Mouse (Mus musculus) layer of hippocampus, adult 9-11 months (tissue): ENCODE data around the gene Ptprf.

Experiments
- DNase-seq: peaks from one replicate; pipeline ENCODE4 v3.0.0; 2022

Gene Ptprf

DNA sequence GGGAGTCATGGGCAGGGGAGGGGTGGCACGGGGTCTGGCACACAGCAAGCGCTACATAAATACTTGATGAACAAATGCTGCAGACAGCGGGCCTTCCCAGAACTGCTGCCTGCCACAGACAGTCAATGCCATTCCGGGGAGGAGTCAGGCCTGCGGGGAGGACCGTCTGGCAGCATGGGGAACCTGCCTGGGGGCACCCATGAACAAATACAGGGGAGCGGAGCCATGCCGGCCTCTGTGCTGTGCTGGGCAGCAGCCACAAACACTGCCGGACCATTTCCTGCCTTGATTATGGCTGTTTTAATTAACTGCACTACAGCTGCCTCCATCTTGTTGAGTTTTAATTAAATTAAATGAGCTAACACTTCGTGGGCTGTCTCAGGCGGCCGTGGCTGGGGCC lies 35.0 kb downstream of the Ptprf start:
- DNase-seq: no peak

DNA sequence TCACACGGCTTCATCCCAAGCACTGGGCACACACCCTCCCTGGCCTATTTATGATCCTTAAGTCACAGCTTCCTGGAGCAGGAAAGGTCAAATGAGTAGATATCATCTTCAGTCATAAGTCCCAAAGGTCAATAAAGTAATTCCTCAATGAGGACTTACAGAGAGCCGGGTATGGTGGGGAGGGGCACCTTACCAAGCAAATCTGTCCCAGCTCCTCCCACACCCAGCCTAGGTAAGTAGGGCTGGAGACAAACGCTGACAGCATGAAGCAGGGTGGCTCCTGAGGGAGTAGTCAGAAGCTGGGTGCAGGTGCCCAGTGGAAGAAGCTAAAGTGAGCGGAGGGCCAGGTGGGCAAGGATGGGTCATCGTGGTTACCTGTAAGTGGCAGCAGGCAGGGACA lies 36.3 kb downstream of the Ptprf start:
- no peak for DNase-seq

DNA sequence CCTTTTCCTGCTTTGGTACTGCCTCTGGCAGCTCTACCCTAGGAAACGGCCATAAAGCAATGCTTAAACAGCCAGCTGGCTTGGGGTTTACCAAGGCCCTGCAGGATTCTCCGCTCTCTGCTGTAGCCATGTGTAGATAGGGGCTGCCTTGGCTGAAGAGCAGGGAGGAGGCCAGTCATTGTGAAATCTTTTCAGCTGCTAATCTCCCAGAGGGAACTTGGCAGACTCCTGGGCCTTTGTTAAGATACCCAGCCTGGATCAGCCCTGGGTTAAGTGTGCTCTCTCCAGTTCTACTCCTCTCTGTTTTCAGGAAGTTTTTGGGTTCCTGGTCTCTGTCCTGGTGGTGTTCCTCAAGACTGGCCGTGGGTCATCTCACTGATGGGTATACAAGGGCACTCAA lies 43.9 kb downstream of the Ptprf start:
- DNase-seq: no peak

DNA sequence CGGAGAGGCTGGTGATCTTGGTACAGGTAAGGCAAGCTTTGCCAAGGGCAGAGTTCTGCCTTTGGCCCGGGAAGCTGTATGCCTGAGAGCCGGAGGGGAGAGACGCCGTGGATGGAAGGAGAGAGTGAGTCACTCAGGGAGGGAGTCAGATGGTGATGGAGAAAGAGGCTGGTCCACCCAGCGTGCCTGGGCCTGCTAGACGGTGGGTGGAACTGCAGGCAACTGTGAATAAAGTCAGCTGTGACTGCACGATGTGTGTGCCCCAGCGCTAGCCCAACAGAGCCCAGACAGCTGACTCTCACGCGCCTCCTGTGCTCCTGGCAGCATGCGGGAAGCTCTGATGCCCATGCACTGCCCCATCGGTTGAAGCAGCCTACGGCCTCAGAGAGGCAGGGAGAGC lies 45.4 kb downstream of the Ptprf start:
- DNase-seq: peak; percentile 67

DNA sequence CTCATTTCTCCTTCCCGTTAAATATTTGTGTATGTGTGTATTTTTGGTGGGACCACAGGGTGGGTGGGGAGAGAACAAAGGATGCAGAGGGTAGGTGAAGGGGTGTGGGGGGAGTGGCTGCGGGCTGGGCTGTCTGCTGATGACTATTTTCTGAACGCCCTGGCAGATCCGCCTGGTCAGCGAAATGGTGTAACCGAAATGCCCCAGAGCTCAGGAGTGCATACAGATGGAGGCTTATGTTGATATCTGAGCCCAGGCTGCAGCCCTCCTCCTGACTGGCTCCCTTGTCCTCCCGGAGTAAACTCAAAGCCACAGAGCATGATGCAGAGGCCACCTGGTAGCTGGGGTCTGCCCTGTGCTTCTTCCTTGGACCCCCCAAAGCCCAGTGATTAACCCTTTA lies 47.4 kb downstream of the Ptprf start:
- no peak for DNase-seq

DNA sequence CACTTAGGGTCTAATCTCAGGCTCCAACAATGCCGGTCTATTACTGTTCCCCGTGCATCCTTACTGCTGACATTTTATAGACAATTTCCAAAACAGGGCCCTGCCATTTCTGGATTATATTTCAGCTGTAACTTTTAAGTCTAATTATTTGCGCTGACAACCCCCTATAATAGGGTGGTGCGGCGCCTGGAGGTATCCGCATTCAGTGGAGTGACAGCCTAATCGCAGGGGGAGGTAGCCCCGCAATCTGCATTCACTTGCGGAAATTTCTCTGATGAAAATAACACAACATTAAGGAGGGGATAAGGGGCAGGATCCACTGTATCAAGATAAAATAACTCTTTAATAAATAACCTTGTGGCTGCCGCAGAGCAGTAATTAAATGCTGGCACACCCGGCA lies 47.9 kb downstream of the Ptprf start:
- no peak for DNase-seq

DNA sequence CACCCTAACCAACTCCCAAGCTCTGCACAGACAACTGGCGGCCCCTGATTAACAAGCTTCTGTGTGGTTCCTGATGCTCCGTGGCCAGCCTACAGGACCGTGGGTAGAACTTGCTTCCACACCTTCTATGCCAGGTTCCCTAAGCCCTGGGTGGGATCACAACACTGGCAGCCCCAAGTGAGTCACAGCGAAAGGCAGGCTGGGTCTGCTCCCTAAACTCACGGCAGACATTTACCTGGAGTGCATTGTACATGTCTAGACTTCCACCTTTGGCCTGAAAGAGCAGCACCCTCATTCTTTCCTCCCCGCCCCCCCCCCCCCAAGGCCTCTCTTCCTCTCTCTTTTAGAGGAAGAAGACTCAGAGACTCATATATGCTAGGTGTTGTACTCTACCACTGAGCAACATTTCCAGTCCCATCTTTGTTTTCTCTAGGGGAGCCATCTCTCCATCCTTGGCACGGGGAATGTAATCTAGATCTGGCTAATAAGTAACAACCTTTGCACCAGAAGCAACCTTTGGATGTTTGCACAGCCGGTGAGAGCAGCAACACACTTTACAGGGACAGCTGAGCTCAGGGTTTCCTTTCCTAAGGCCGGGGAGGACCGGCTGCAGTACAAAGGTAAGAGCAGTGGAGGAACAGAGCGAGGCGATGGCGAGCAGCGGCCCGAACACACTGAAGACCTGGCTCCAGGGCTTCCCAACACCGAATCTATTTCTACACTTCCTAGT lies 51.1 kb downstream of the Ptprf start:
- no peak for DNase-seq

DNA sequence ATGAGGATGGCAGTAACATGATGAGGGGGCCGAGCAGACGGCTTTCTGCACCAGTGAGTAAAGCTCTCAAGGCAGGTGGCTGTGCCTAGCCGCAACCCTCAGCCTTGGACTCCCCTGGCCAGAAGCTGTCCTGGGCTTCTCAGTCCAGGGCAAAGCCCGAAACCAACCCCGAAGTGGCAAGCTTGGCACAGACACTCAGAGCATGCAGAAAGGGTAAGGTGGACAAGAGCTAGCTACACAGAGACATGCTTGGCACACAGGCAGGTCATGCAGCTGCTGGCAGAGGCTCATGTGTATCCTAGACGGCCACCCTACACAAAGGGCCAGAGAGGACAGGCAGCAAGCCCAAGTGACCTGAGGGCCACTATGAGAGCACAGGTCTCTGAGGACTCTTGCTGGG lies 52.5 kb downstream of the Ptprf start:
- DNase-seq: no peak

DNA sequence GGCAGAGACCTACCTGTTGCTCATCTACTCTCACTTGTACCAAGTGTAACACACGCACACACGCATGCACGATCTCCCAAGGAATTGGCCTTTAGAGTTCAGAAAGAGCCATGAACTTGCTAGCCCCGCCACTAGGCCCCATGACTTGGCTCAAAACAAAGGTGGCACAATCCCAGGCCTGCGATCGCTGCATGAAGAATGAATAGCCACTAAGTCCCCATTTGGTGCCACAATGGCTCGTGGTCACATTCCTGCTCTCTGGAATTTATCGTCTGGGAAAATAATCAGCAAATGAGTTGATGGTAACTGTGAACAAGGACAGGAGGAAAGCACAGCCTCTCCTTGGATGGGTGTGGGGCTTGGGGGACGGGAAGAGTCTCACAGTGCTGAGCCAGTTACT lies 54.3 kb downstream of the Ptprf start:
- no peak for DNase-seq

DNA sequence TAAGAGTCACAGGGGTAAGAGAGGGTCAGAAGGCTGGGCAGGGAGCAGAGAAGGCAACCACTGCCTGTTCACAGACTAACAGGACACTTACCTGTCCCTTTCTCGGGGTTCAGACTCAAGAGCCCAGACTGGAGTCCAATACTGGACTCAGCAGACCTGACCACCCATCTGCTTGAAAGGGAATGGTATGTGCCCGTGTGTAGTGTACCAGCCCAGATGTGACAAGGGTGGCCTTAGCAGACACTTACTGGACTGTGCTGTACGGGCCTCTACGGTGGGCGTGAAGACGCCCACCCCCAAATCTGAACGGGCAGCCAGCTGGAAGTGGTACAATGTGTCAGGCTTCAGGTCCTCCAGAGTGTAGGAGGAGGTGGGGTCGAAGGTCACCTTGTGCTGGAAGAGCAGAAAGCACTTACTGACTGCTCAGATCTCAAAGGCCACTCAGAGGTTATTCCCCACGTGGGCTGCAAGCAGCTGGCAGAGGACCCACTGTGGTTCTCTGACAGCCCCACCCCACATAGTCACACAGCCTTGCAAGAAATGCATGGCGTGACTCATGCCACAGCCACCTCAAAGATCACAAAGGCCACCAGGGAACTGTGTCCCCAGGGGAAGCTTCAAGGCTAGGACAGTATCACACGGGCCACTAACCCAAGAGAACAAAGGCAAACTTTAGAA lies 56.4 kb downstream of the Ptprf start:
- no peak for DNase-seq

DNA sequence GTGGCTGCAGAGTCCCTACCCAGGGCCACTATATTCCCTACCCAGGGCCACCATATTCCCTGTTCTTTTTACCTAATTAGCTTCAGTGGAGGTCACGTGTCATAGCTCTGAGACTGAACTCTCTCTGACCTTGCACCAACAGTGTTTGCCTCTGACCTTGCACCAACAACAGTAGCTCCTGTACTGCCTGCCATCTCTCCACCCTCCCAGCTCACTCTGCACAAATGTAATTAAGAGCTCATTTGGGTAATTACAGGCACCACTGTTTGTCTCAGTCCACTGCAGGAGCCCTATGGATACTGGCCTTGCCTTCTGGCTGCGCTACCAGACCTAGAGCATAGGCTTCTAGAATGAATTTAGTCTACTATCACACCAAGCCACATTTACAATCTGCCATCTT lies 57.3 kb downstream of the Ptprf start:
- no peak for DNase-seq

DNA sequence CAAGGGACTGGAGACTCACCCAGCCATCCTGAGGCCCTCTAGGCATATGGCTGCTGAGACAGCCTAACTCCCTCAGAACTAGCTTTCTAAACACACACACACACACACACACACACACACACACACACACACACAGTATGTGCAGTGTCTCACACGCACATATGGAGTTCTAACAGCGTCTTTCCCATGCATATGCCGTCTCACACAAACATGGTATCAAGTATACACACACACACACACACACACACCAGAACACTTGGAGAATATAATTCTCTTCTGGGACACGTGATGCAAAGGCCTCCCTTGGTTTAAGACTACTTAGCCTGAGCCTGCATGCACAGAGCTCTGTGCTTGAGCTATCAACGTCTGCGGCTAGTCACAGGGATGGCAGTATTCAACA lies 59.3 kb downstream of the Ptprf start:
- no peak for DNase-seq

DNA sequence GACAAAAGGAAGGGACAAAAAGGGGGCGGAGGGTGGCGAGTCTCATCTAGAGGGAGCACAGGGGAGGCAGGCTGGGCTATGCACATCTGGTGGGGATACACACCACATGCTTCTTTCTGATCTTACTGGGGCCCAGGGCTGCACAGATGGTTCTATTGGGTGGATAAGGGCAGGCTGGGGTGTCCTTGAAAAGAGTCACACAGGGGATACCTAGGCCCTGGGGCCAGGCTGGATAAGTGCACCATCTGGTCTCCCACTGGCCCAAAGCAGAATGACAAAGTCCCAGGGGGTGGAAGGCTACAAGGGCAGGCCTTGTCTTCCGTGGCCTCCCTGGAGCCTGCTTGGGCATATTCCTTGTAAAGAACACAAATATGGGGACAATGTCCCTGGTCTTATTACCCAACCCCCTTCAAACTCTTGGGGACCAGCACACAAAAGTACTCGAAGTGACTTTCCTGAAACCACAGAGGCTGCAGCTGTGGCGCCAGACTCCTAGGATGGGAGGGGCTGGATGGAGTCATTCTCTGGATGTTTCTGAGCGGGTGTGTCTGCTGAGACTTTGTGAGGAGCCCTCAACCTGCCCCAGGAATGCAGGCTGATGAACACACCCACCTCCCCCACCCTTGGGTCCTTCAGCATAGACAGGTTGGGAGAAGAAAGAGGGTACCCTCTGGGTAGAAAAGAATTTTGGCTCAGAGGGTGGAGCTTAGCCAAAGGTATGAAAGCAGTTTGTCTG lies 62.0 kb downstream of the Ptprf start:
- no peak for DNase-seq

DNA sequence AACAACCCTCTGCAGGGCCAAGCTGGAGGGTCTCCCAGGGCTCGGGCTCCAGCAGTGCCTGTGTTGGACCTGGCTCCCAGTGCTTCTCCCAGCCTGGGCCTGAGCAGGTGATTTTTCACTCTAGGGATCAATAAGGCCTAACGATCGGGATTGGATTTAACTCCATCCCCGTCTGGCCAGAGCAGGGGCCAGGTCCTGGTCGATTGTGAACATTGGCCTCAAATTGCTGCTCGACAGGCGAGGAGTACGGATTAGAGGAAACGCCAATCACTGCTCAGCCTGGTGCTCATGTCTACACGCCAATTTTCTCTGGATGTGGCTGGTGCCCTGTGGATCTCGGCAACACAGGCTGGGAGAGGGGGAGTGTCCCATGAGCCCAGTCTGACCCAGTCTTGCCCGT lies 63.8 kb downstream of the Ptprf start:
- no peak for DNase-seq

DNA sequence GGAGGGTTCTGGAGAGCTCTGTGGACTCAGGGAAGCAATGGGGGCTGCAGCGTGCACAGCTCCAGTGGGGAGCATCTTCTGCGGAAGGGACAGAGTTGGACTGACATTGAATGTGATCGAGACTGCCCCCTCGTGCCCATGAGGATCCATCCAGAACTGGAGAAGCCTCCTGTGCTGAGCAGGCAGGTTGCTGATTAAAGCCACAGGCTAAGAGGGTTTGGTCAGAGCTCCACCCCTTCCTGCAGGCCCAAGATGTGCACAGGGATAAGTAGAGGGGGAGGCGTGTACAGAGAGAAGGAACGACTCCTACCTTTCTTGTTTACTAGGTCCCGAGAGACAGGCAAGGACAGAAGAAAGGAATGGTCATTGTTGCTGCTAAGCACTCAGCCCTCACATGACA lies 69.9 kb downstream of the Ptprf start:
- DNase-seq: no peak

DNA sequence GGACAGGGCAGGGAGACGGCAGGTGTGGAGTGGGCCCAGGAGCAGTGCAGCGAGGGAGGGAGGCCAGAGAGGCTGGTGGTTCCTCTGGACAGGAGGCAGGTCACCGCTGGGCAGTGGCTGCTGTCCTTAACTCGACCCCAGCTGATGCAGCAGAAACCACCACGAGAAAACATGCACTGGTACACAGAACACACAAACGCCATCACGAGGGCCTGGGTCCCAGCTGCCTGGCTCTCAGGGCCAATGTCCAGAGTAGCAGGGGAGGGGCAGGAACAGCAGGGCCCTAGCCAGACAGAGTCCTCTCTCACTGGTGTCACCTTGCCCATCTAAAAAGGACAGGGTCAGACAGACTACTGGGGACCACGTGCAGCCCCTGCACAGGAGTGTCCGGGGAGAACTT lies 70.4 kb downstream of the Ptprf start:
- no peak for DNase-seq

DNA sequence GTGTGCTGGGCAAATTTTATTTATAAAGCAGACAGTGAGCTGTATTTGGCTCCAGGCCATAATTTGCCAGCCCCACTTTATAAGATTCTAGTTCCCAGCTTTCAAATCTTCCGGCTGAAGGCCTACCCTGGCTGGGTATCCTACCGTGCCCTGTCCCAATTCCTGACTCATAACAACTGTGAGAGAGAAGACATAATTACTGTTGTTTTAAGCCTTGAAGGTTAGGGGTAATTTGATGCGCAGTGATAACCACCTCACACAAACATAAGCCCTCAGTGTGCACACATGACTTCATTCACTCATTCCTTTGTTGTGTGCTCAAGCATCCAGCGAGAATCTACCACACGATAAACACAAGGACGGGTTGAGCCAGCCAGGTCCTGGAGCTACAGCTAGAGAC lies 71.7 kb downstream of the Ptprf start:
- DNase-seq: no peak

DNA sequence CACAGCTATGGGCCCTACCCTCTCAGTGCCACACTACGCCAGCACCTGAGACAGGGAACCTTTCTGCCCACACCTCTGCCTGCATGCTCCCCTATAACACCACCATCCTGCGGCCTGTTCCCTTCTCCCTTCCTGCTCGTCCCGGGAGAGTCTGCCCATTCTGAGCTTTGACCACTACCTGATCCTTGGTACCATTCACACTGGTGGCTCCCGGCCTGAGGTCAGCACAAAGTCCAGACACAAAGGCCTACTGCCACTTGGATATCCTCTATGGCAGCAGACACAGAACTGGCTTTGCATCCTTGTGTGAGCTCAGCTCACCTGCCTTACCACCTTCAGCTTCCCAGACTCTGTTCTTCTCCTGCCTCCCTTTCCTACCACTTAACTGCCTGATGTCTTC lies 72.7 kb downstream of the Ptprf start:
- no peak for DNase-seq

DNA sequence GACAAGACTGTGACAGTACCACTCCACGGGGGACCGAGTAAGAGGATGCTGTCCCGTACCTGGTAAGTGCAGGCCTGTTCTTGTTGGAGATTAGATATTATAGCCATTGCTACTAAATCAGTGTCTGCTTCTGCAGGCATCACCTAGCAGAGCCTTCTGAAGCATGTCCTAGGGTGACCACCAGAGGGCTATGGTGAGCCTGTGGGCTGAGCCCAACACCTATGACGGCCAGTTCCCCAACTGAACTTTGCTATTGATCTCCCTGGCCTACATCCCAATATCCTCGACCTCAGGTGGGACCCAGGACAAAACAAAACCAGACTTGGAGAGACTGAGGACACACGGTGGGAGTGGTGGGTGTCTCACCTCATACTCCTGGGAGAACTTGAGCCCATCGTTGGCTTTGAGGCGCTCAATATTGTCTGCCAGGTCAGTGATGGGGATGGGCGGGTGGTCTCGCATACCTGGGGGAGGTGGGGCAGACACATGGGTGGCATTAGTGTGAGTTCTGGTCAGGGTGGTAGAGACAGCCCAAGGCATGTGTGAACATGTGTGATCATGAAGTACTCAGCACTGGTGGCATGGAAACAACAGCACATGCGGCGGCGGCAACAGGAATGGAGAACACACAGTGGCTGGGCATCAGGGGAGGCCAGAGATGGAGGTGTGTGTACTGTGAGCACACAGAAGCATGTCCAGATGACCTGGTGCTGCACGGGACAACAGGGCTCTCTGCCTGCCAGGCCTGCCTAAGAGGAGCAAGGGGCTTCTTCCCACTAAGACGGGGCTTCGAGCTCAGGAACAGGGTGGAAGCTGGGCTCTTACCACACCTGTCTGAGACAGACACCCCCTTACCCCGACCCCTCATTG lies 74.2 kb downstream of the Ptprf start:
- peak; percentile 36 for DNase-seq

DNA sequence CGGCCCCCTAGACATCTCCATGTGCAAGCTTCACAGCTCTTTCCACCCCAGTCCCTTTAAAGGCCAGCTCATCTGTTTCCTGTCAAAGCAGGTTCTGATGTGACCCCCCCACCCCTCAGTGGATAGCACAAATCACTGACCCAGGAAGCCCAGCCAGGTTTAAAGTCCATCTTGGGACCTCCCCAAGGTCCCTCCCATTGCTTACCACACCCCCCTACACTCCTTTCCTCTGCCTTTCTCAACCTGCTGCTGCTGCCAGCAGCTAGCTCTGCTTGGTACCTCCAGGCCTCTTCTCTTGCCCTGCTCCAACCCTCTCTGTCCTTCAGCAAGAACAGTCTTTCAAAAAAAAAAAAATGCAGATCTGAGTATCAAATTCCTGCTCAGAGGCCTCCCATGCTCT lies 76.3 kb downstream of the Ptprf start:
- no peak for DNase-seq

DNA sequence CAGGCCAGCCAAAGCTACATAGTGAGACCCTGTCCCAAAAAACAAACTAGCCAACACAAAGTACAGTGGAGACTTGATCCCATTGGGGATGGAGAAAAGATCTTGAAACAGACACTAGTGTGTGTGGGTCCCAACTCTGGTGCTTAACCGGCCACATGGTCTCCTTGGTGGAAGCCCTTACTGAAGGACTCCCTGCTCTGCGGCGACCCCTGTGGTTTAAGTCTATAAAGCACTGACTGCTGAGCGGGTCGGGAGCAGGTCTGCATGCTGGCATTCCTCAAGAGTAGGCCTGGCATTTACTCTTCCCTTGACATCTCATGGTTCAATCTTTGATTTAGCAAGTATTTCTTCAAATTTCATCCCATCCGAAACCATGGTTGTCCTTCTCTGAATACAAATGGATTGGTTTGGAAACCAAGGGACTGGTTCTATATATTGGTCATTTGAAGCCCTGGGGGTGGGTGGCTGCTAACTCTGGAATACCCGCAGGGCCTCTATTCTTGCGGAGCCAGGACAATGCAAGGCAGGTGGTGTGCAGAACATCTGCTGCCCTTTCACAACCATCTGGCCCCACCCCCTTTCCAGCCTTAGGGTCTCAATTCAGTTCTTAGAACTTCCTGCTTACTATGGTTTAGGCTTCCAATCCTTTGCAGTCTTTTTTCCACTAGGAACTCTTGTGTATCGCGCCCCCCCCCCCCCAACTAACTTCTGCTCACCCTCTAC lies 84.1 kb downstream of the Ptprf start:
- no peak for DNase-seq

DNA sequence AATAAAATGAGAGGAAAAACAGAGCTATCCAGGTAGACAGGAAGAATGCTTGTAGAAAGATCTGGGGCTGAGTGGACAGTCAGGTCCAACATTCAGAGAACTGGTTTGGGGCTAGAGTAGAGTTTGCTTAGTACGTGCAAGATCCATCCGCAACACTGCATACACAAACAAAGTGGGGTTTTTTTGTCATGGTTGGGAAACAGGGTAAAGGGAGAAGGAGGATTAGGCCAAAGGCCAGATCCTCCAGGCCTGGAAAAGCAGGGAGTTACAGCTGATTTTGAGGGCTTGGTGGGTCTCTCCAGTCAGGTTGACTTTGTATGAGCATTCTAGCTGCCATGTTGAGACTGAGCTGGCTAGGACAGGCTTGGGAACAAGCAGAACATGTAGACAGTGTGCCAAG lies 85.3 kb downstream of the Ptprf start:
- DNase-seq: no peak

DNA sequence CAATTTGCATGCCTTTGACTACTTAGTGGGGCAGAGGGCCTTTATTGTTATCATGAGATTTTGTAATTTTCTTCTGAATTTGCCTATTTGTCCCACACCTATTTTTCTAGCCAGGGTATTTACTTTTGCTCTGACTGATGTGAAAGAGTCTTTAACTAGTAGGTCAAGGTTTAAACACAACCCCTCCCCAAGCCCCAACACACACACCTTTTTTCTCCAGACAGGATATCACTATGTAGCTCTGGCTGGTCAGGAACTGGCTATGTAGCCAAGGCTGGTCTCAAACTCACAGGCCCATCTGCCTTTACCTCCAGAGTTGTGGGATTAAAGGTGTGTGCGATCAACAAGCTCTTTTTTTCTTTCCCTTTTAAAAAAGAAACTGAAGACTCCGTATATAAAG lies 92.1 kb downstream of the Ptprf start:
- no peak for DNase-seq
